Mouse (Mus musculus): ENCODE measurements around the gene Pcdh15. TPM values are rescaled to one million over a fixed set of nuclear protein-coding genes. Genes with fewer than 3 reads are reported as not detected.
A peak's percentile ranks its signal among the peaks of the same experiment; 100 is the strongest.

Pcdh15 gene
- polyA plus RNA-seq, 1 experiment from 2014 or later: 0.57 TPM

DNA sequence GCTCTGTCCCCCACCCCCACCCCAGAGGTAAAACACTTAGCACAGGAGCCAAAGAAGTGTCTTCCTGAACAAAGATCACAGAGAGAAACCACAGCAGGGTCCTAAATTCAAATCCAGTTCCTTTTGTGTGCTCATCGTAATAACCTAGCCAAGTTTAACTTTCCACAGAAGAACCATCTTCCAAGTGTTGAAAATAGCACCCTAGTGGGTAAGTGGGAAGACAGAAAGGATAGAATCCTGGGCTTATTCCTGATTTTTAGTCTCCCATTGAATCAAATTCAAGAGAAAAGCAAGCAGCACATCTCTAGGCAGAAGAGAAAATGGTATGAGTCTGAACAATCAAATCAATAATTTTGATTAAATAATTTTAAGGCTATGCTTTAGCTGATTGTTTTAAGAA lies 1315.8 kb downstream of the Pcdh15 start:
- 91% methylated on average over 1 of the region's 1 CpGs for WGBS
- H3K27me3 ChIP-seq (replicated peaks; ENCODE audit: low read depth, poor library complexity, severe bottlenecking): no peaks in the 10 kb centered on the region
- DNase-seq (ENCODE audit: low spot score): no peak
- no peak overlapping the region for H3K27ac ChIP-seq (replicated peaks)
- H3K9me3 ChIP-seq: no peaks in the 10 kb centered on the region
- H3K36me3 ChIP-seq (replicated peaks): no peaks in the 10 kb centered on the region
- H3K4me1 ChIP-seq: no peaks in the 10 kb centered on the region
- no peak overlapping the region for H3K4me3 ChIP-seq

DNA sequence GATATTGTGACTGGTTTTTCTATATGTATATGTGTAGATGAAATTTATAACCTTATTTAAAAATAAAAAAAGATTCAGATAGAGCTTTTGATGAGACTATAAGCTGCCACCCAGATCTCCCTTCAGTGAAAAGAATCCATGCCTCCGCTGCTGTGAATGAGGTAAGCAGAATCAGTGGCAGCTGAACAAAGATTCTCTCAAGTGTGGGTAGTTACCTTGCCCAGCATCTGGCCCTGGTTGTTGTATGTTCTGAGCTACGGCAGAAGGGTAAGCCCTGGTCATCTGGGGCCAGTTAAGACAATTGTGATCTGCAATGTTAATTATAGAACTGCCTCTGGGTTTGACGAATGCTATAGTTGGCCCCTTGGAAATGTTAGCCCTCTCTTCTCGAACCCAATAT lies 1316.2 kb downstream of the Pcdh15 start:
- peak; percentile 24 for DNase-seq (ENCODE audit: low spot score)
- no peaks in the 10 kb centered on the region for H3K27me3 ChIP-seq (replicated peaks; ENCODE audit: low read depth, poor library complexity, severe bottlenecking)
- H3K4me1 ChIP-seq: no peaks in the 10 kb centered on the region
- no peaks in the 10 kb centered on the region for H3K36me3 ChIP-seq (replicated peaks)
- H3K27ac ChIP-seq (replicated peaks): no peak overlapping the region
- no peak overlapping the region for H3K4me3 ChIP-seq
- no peaks in the 10 kb centered on the region for H3K9me3 ChIP-seq
- WGBS: 55% methylated on average over 4 of the region's 4 CpGs

GRCm38 (mm10) chr10:74415949-74416348 lies 1316.8 kb downstream of the Pcdh15 start:
- Histone ChIP-seq H3K4me3 (no peak overlapping the region), H3K27ac (replicated peaks) (no peak overlapping the region), H3K36me3 (replicated peaks) (no peaks in the 10 kb centered on the region), H3K27me3 (replicated peaks; ENCODE audit: low read depth, poor library complexity, severe bottlenecking) (no peaks in the 10 kb centered on the region), H3K9me3 (no peaks in the 10 kb centered on the region), H3K4me1 (no peaks in the 10 kb centered on the region)
- DNase-seq (ENCODE audit: low spot score): no peak
- 88% methylated on average over 10 of the region's 10 CpGs for WGBS

- no peaks in the 10 kb centered on the region for H3K27me3 ChIP-seq (replicated peaks; ENCODE audit: low read depth, poor library complexity, severe bottlenecking)
- no peaks in the 10 kb centered on the region for H3K4me1 ChIP-seq
- H3K27ac ChIP-seq (replicated peaks): no peak overlapping the region
- no peaks in the 10 kb centered on the region for H3K36me3 ChIP-seq (replicated peaks)
- H3K4me3 ChIP-seq: no peak overlapping the region
- H3K9me3 ChIP-seq: no peaks in the 10 kb centered on the region
- DNase-seq (ENCODE audit: low spot score): no peak
- WGBS: 91% methylated on average over 11 of the region's 11 CpGs
Observed at GRCm38 (mm10) chr10:74450069-74450468, 1350.9 kb downstream of the Pcdh15 start.

DNA sequence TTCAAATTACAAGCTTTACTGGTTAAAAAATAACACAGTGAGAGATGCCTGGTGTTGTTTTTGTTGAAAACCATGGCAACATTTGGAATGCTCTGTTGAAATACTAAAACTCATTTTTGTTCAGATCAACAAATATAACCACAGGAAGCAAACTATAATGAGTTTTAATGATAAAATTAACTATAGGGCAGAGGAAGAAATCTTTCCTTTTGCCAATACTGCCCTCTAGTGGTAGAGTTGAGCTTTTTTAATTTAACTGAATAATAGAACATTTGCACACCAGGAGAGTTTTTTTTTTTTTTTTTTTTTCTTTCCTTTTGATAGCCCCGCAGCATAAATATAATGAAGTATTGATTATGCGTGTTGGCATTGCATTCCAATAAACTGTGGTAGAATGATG lies 1364.8 kb downstream of the Pcdh15 start:
- WGBS: 30% methylated on average over 2 of the region's 2 CpGs
- H3K4me3 ChIP-seq: no peak overlapping the region
- H3K4me1 ChIP-seq: no peaks in the 10 kb centered on the region
- no peak for DNase-seq (ENCODE audit: low spot score)
- H3K9me3 ChIP-seq: no peaks in the 10 kb centered on the region
- no peaks in the 10 kb centered on the region for H3K36me3 ChIP-seq (replicated peaks)
- no peaks in the 10 kb centered on the region for H3K27me3 ChIP-seq (replicated peaks; ENCODE audit: low read depth, poor library complexity, severe bottlenecking)
- no peak overlapping the region for H3K27ac ChIP-seq (replicated peaks)

GRCm38 (mm10) chr10:74480779-74481178 lies 1381.6 kb downstream of the Pcdh15 start:
- Histone ChIP-seq H3K9me3 (no peaks in the 10 kb centered on the region), H3K36me3 (replicated peaks) (no peaks in the 10 kb centered on the region), H3K4me1 (no peaks in the 10 kb centered on the region), H3K27me3 (replicated peaks; ENCODE audit: low read depth, poor library complexity, severe bottlenecking) (no peaks in the 10 kb centered on the region), H3K4me3 (no peak overlapping the region), H3K27ac (replicated peaks) (no peak overlapping the region)
- DNase-seq (ENCODE audit: low spot score): no peak
- 88% methylated on average over 3 of the region's 3 CpGs for WGBS

- Histone ChIP-seq H3K4me3 (no peak overlapping the region), H3K9me3 (no peaks in the 10 kb centered on the region), H3K27me3 (replicated peaks; ENCODE audit: low read depth, poor library complexity, severe bottlenecking) (no peaks in the 10 kb centered on the region), H3K4me1 (no peaks in the 10 kb centered on the region), H3K36me3 (replicated peaks) (no peaks in the 10 kb centered on the region), H3K27ac (replicated peaks) (no peak overlapping the region)
- no peak for DNase-seq (ENCODE audit: low spot score)
- 78% methylated on average over 3 of the region's 3 CpGs for WGBS
Observed at GRCm38 (mm10) chr10:74512315-74512714, 1413.2 kb downstream of the Pcdh15 start.

- Histone ChIP-seq H3K4me3 (no peak overlapping the region), H3K36me3 (replicated peaks) (no peaks in the 10 kb centered on the region), H3K27me3 (replicated peaks; ENCODE audit: low read depth, poor library complexity, severe bottlenecking) (no peaks in the 10 kb centered on the region), H3K27ac (replicated peaks) (no peak overlapping the region), H3K9me3 (no peaks in the 10 kb centered on the region), H3K4me1 (no peaks in the 10 kb centered on the region)
- DNase-seq (ENCODE audit: low spot score): peak; percentile 9
Observed at GRCm38 (mm10) chr10:74513743-74514142, 1414.6 kb downstream of the Pcdh15 start.

DNA sequence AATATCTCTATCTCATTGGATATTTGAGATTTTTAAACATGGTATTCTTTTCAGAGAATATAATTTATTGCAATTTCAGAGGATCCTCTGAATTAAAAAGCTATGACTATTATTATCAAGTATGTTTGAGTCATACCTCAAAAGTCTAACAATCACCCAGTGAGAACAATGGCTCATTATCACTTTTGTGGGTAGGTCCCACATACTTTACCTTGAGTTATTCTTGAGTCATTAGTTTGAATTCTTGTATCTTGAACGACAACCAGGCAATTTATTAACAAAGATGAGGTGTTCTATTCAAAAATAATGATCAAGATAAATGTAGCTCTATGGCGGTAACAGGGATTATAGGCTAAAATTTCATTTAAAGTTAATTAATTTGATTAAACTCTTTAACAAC lies 1439.2 kb downstream of the Pcdh15 start:
- no peaks in the 10 kb centered on the region for H3K9me3 ChIP-seq
- no peaks in the 10 kb centered on the region for H3K36me3 ChIP-seq (replicated peaks)
- H3K4me3 ChIP-seq: no peak overlapping the region
- DNase-seq (ENCODE audit: low spot score): no peak
- WGBS: 86% methylated on average over 2 of the region's 2 CpGs
- H3K27ac ChIP-seq (replicated peaks): no peak overlapping the region
- H3K27me3 ChIP-seq (replicated peaks; ENCODE audit: low read depth, poor library complexity, severe bottlenecking): no peaks in the 10 kb centered on the region
- H3K4me1 ChIP-seq: no peaks in the 10 kb centered on the region

DNA sequence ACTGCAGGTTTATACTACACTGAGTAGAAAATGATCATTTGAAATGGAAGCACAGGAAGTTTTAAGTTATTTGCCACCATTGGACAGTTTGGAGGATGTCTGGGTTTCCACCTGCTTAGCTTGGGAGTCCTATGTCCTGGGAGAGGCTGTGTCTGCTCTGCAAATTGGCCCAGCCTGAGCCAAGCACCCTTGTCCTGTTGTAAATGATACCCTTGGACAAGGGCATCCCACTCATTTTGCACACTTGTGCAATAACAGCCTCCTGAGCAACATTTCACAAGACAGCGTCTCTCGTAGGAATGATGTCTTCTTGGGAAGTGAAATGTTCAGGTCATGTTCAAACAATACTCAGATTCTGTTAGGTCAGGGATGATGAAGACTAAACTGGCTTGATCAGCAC lies 1456.2 kb downstream of the Pcdh15 start:
- no peak for DNase-seq (ENCODE audit: low spot score)
- WGBS: 79% methylated on average over 2 of the region's 2 CpGs
- no peaks in the 10 kb centered on the region for H3K27me3 ChIP-seq (replicated peaks; ENCODE audit: low read depth, poor library complexity, severe bottlenecking)
- no peaks in the 10 kb centered on the region for H3K36me3 ChIP-seq (replicated peaks)
- H3K27ac ChIP-seq (replicated peaks): no peak overlapping the region
- H3K4me1 ChIP-seq: no peaks in the 10 kb centered on the region
- no peaks in the 10 kb centered on the region for H3K9me3 ChIP-seq
- H3K4me3 ChIP-seq: no peak overlapping the region

DNA sequence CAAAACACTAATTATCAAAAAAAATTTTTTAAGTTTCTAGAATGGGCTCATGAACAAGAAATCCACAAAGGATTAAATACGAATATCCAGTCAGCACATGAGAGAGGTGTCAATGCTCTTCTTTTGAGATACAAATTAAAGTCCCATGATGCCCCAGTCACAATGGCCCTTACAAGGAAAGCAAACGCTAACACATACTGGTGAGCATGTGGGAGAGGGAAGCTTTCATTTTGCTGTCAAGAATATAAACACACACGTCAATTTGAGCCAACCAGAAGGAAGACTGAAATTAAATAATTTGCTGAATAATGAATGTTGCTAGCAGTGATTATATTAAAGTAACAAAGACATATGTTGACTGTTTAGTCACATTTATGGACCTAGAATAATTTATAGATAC lies 1470.5 kb downstream of the Pcdh15 start:
- H3K4me3 ChIP-seq: no peak overlapping the region
- H3K27me3 ChIP-seq (replicated peaks; ENCODE audit: low read depth, poor library complexity, severe bottlenecking): no peaks in the 10 kb centered on the region
- no peaks in the 10 kb centered on the region for H3K36me3 ChIP-seq (replicated peaks)
- H3K4me1 ChIP-seq: no peaks in the 10 kb centered on the region
- no peaks in the 10 kb centered on the region for H3K9me3 ChIP-seq
- 80% methylated on average over 3 of the region's 3 CpGs for WGBS
- DNase-seq (ENCODE audit: low spot score): no peak
- no peak overlapping the region for H3K27ac ChIP-seq (replicated peaks)

DNA sequence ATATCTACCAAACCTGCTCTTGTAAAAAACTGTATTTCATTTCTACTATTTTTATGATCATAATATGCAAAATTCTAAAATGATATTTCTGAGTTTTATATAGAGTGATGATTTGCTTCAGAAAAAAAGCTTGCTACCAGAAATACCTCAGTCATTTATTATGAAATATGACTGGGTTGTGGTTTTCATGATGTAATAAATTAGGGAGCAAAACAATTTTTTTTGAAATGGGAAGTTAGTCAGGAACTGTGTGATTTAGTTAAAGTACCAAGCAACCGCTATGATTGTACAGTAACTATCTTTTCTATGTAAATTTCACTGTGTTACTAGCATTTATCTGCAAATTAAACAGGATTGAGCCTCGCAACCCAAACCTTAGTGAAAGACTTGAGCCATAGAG lies 1480.8 kb downstream of the Pcdh15 start:
- no peaks in the 10 kb centered on the region for H3K4me1 ChIP-seq
- H3K4me3 ChIP-seq: no peak overlapping the region
- no peaks in the 10 kb centered on the region for H3K9me3 ChIP-seq
- DNase-seq (ENCODE audit: low spot score): no peak
- H3K27ac ChIP-seq (replicated peaks): no peak overlapping the region
- no peaks in the 10 kb centered on the region for H3K36me3 ChIP-seq (replicated peaks)
- 87% methylated on average over 2 of the region's 2 CpGs for WGBS
- no peaks in the 10 kb centered on the region for H3K27me3 ChIP-seq (replicated peaks; ENCODE audit: low read depth, poor library complexity, severe bottlenecking)

GRCm38 (mm10) chr10:74591799-74592198 lies 1492.7 kb downstream of the Pcdh15 start:
- no peak for DNase-seq (ENCODE audit: low spot score)
- Histone ChIP-seq H3K27me3 (replicated peaks; ENCODE audit: low read depth, poor library complexity, severe bottlenecking) (no peaks in the 10 kb centered on the region), H3K9me3 (no peaks in the 10 kb centered on the region), H3K36me3 (replicated peaks) (no peaks in the 10 kb centered on the region), H3K27ac (replicated peaks) (no peak overlapping the region), H3K4me1 (0 out of 2 replicates have a peak, but pooled peaks cover 3% of the 10 kb centered on the region), H3K4me3 (no peak overlapping the region)
- 76% methylated on average over 3 of the region's 3 CpGs for WGBS

DNA sequence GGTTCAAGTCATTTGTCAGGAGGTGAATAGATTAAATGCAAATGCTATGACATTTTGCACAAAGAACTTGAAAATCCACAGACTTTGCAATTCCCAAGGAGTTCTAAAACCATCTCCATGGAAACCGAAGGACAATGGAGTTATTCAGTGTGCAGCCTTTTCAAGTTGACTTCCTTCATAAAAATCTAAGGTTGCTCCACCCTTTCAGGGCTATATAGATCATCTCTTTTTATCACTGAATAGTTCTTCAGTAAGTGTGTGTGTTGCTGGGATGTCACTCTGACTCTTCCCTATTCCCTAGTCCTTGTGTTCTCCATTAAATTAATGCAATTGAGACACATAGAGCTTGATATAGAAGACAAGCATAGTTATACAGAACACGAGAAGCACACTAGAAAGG lies 1508.5 kb downstream of the Pcdh15 start:
- Histone ChIP-seq H3K9me3 (no peaks in the 10 kb centered on the region), H3K36me3 (replicated peaks) (no peaks in the 10 kb centered on the region), H3K27ac (replicated peaks) (no peak overlapping the region), H3K27me3 (replicated peaks; ENCODE audit: low read depth, poor library complexity, severe bottlenecking) (no peaks in the 10 kb centered on the region), H3K4me3 (no peak overlapping the region), H3K4me1 (no peaks in the 10 kb centered on the region)
- 80% methylated on average over 2 of the region's 2 CpGs for WGBS
- DNase-seq (ENCODE audit: low spot score): no peak

Data from embryonic facial prominence, embryonic 10.5 days (tissue).